Mouse (Mus musculus) cerebellum, postnatal 36 days (tissue): Measurements from ENCODE around the gene Olfr655.

ENCODE experiments used
- DNase-seq, 2 experiments: peaks; one replicate each; pipeline ENCODE4 v3.0.0; 2021 to 2022; ENCODE audit warnings: mixed read lengths in 2 of 2

Olfr655 gene

GRCm38 (mm10) chr7:104601679-104602078, at the start of gene Olfr655:
TSS of gene Olfr655 (minus strand) at chr7:104601779.
- no peak for DNase-seq

GRCm38 (mm10) chr7:104646841-104647482, 45.4 kb upstream of the Olfr655 start, which contains the start of gene Olfr658:
TSS of gene Olfr658 (minus strand) at chr7:104647305.
- peak; percentile 1 to 2 for DNase-seq

- DNase-seq, result no peak
These were observed 22.9 kb upstream of the Olfr655 start, which contains the start of gene Olfr657 for GRCm38 (mm10) chr7:104624494-104624893. TSS of gene Olfr657 (plus strand) at chr7:104624794.

GRCm38 (mm10) chr7:104613655-104614054, 12.1 kb upstream of the Olfr655 start, which contains the start of gene Olfr656:
TSS of gene Olfr656 (plus strand) at chr7:104613955.
- DNase-seq, result no peak

- DNase-seq, result no peak
These were observed 3.1 kb upstream of the Olfr655 start for GRCm38 (mm10) chr7:104604727-104605126.

- DNase-seq, result no peak
These were observed 1.6 kb upstream of the Olfr655 start for GRCm38 (mm10) chr7:104603173-104603572.

GRCm38 (mm10) chr7:104588274-104588673, 13.3 kb downstream of the Olfr655 start:
- DNase-seq, result no peak

GRCm38 (mm10) chr7:104586725-104587124, 14.9 kb downstream of the Olfr655 start, which contains the start of gene Olfr654:
TSS of gene Olfr654 (plus strand) at chr7:104587025.
- DNase-seq, result no peak

- DNase-seq, result no peak
These were observed 20.1 kb downstream of the Olfr655 start for GRCm38 (mm10) chr7:104581429-104581828.

- no peak for DNase-seq
These were observed 20.7 kb downstream of the Olfr655 start for GRCm38 (mm10) chr7:104580846-104581245.

GRCm38 (mm10) chr7:104577014-104577413, 24.6 kb downstream of the Olfr655 start, which contains the start of gene Olfr653:
TSS of gene Olfr653 (plus strand) at chr7:104577314.
- no peak for DNase-seq

GRCm38 (mm10) chr7:104560601-104561000, 41.0 kb downstream of the Olfr655 start, which contains the start of gene Olfr652:
TSS of gene Olfr652 (plus strand) at chr7:104560901.
- no peak for DNase-seq

GRCm38 (mm10) chr7:104552700-104553099, 48.9 kb downstream of the Olfr655 start:
- no peak for DNase-seq

- DNase-seq, result no peak
These were observed 51.7 kb downstream of the Olfr655 start, which contains the start of gene Olfr651 for GRCm38 (mm10) chr7:104549833-104550232. TSS of gene Olfr651 (plus strand) at chr7:104550133.
